18 mouse cellular contexts compared by ENCODE assay signal in genomic region chr7:99027185-99027584, GRCm38 (mm10).
DNase-seq lines count a peak whose midpoint lies in the region; ATAC-seq and TF ChIP-seq lines count a peak whose summit lies in the region.
"Had no signal": no experiment of that assay in that cellular context is flagged by ENCODE, and none has a peak within 500 bp of the region (broad histone marks: within the 10 kb centered on the region; RNA-seq: fewer than 3 reads in every experiment).

No protein-coding gene starts in this region.

- whole genome bisulfite sequencing in lung, postnatal 0 days, result 50% methylated on average over 5 of the region's 5 CpGs
- WGBS in midbrain, embryonic 13.5 days, result 84% methylated on average over 5 of the region's 5 CpGs

- no peaks in the 10 kb centered on the region for H3K9me3 ChIP-seq in lung, postnatal 0 days (ENCODE audit: low read length)
- H3K9me3 ChIP-seq in midbrain, embryonic 13.5 days, result no peaks in the 10 kb centered on the region
- H3K9me3 ChIP-seq: forebrain, embryonic 10.5 days; kidney, embryonic 15.5 days; limb, embryonic 10.5 days; neural tube, embryonic 12.5 days had no signal

- H3K36me3 ChIP-seq in lung, postnatal 0 days (ENCODE audit: insufficient read depth, low read length), result no peaks in the 10 kb centered on the region
- no peaks in the 10 kb centered on the region for H3K36me3 ChIP-seq in midbrain, embryonic 13.5 days
- H3K36me3 ChIP-seq: neural tube, embryonic 12.5 days had no signal

- TF ChIP-seq CTCF in lung, postnatal 0 days (IDR thresholded peaks at IDR 0.05), result no peak

- H3K27ac ChIP-seq in lung, postnatal 0 days (ENCODE audit: low read length), result peak overlapping the region; percentile 52
- no peak overlapping the region for H3K27ac ChIP-seq in midbrain, embryonic 13.5 days
- H3K27ac ChIP-seq: forebrain, embryonic 10.5 days; gastrocnemius, adult 2 months; kidney, embryonic 15.5 days; limb, embryonic 10.5 days; liver, embryonic 14.5 days; neural tube, embryonic 12.5 days had no signal

- TF ChIP-seq EP300 in lung, postnatal 0 days (IDR thresholded peaks at IDR 0.05), result no peak

- no peak overlapping the region for H3K9ac ChIP-seq in lung, postnatal 0 days (replicated peaks; ENCODE audit: low read depth)
- H3K9ac ChIP-seq in midbrain, embryonic 13.5 days (replicated peaks), result no peak overlapping the region
- H3K9ac ChIP-seq: kidney, embryonic 15.5 days; liver, embryonic 14.5 days; neural tube, embryonic 12.5 days had no signal

- no peak overlapping the region for H3K4me2 ChIP-seq in lung, postnatal 0 days (replicated peaks; ENCODE audit: low read depth, low read length)
- no peak overlapping the region for H3K4me2 ChIP-seq in midbrain, embryonic 13.5 days (replicated peaks)
- H3K4me2 ChIP-seq: kidney, embryonic 15.5 days; neural tube, embryonic 12.5 days had no signal

- ATAC-seq in activated CD4-positive, CD25-positive, alpha-beta regulatory T cell, adult 4 months, result peak; percentile 43
- ATAC-seq in lung, postnatal 0 days, result peak; percentile 93
- no peak for ATAC-seq in midbrain, embryonic 13.5 days
- ATAC-seq: hindbrain, embryonic 16.5 days had no signal

- no peaks in the 10 kb centered on the region for H3K27me3 ChIP-seq in lung, postnatal 0 days (replicated peaks; ENCODE audit: insufficient read depth, low read length)
- H3K27me3 ChIP-seq in midbrain, embryonic 13.5 days, result no peaks in the 10 kb centered on the region
- H3K27me3 ChIP-seq: kidney, embryonic 15.5 days; neural tube, embryonic 12.5 days had no signal

- H3K4me1 ChIP-seq in lung, postnatal 0 days (ENCODE audit: insufficient read depth, low read depth, low read length), result no peaks in the 10 kb centered on the region
- H3K4me1 ChIP-seq in midbrain, embryonic 13.5 days (replicated peaks), result no peaks in the 10 kb centered on the region
- H3K4me1 ChIP-seq: forebrain, embryonic 10.5 days; kidney, embryonic 15.5 days; limb, embryonic 10.5 days; neural tube, embryonic 12.5 days had no signal

- H3K4me3 ChIP-seq in lung, postnatal 0 days (ENCODE audit: low read depth, low read length), result no peak overlapping the region
- no peak overlapping the region for H3K4me3 ChIP-seq in midbrain, embryonic 13.5 days (replicated peaks)
- H3K4me3 ChIP-seq: forebrain, embryonic 10.5 days; gastrocnemius, adult 2 months; kidney, embryonic 15.5 days; limb, embryonic 10.5 days; neural tube, embryonic 12.5 days had no signal

- DNase-seq in thymus, postnatal 0 days (ENCODE audit: low spot score), result peak; percentile 23
- no peak for DNase-seq in thymus, adult 18-20 months
- DNase-seq in lung, postnatal 0 days (ENCODE audit: low spot score), result peak; percentile 80
- peak; percentile 12 for DNase-seq in thymus, postnatal 14 days
- DNase-seq in left cerebral cortex, adult 9 months (ENCODE audit: low spot score in 2 of 2), result no peak
- no peak for DNase-seq in layer of hippocampus, adult 11-12 months (ENCODE audit: low spot score)
- DNase-seq: cerebellum, adult 11 months; gastrocnemius, adult 2 months; midbrain, embryonic 14.5 days; right cerebral cortex, adult 18-20 months had no signal

Comparison
In these comparisons a context has a peak if more than half of its experiments do, and no peak if none do; other contexts are left out.
1. DNase-seq: peak in thymus, postnatal 0 days (single experiment), lung, postnatal 0 days (single experiment) and thymus, postnatal 14 days (single experiment); none in thymus, adult 18-20 months (0 of 2), left cerebral cortex, adult 9 months (0 of 2) and layer of hippocampus, adult 11-12 months (single experiment).